Mouse (Mus musculus): ENCODE measurements around the gene Nprl3. TPM values are rescaled to one million over a fixed set of nuclear protein-coding genes. Genes with fewer than 3 reads are reported as not detected.
A peak's percentile ranks its signal among the peaks of the same experiment; 100 is the strongest.

Gene Nprl3
- total and polyA plus RNA-seq, 2 experiments from 2014 or later: 29.9 to 64.1 TPM

GRCm38 (mm10) chr11:32250880-32251763 lies 16.4 kb downstream of the Nprl3 start:
- 79% methylated on average over 8 of the region's 8 CpGs for WGBS
- ATAC-seq (ENCODE audit: insufficient read depth, low read depth) (no peak), DNase-seq (ENCODE audit: low spot score) (no peak)
- no peak overlapping the region for H3K4me2 ChIP-seq (ENCODE audit: low read depth, low read length)
- no peaks in the 10 kb centered on the region for H3K4me1 ChIP-seq (ENCODE audit: control insufficient read depth, insufficient read depth)
- H3K9me3 ChIP-seq (replicated peaks; ENCODE audit: control insufficient read depth, low read length): no peaks in the 10 kb centered on the region
- H3K9ac ChIP-seq (replicated peaks; ENCODE audit: low read depth, low read length): no peak overlapping the region
- H3K27ac ChIP-seq (ENCODE audit: low read depth): no peak overlapping the region
- TF ChIP-seq CTCF (IDR thresholded peaks at IDR 0.05; ENCODE audit: low read depth) (no peak), EP300 (IDR thresholded peaks at IDR 0.05; ENCODE audit: low read depth) (no peak)
- H3K4me3 ChIP-seq (ENCODE audit: low read depth, low read length): no peak overlapping the region
- H3K27me3 ChIP-seq (ENCODE audit: control insufficient read depth, insufficient read depth, low read length): no peaks in the 10 kb centered on the region
- H3K36me3 ChIP-seq (replicated peaks; ENCODE audit: control insufficient read depth, insufficient read depth, low read length): peaks cover 74% of the 10 kb centered on the region

- no peaks in the 10 kb centered on the region for H3K27me3 ChIP-seq (ENCODE audit: control insufficient read depth, insufficient read depth, low read length)
- ATAC-seq (ENCODE audit: insufficient read depth, low read depth): no peak
- TF ChIP-seq CTCF (IDR thresholded peaks at IDR 0.05; ENCODE audit: low read depth): no peak
- TF ChIP-seq EP300 (IDR thresholded peaks at IDR 0.05; ENCODE audit: low read depth): no peak
- DNase-seq (ENCODE audit: low spot score): no peak
- WGBS: 86% methylated on average over 3 of the region's 3 CpGs
- H3K4me2 ChIP-seq (ENCODE audit: low read depth, low read length): no peak overlapping the region
- no peak overlapping the region for H3K4me3 ChIP-seq (ENCODE audit: low read depth, low read length)
- H3K9me3 ChIP-seq (replicated peaks; ENCODE audit: control insufficient read depth, low read length): no peaks in the 10 kb centered on the region
- no peak overlapping the region for H3K27ac ChIP-seq (ENCODE audit: low read depth)
- peaks cover 10% of the 10 kb centered on the region; the same call in 1 of the 2 replicates for H3K4me1 ChIP-seq (ENCODE audit: control insufficient read depth, insufficient read depth)
- H3K36me3 ChIP-seq (replicated peaks; ENCODE audit: control insufficient read depth, insufficient read depth, low read length): peaks cover 63% of the 10 kb centered on the region
- H3K9ac ChIP-seq (replicated peaks; ENCODE audit: low read depth, low read length): no peak overlapping the region
These were observed 19.2 kb downstream of the Nprl3 start for GRCm38 (mm10) chr11:32248350-32248749.

GRCm38 (mm10) chr11:32247068-32247467 lies 20.4 kb downstream of the Nprl3 start:
- ATAC-seq (ENCODE audit: insufficient read depth, low read depth) (no peak), DNase-seq (ENCODE audit: low spot score) (no peak)
- Histone ChIP-seq H3K9ac (replicated peaks; ENCODE audit: low read depth, low read length) (no peak overlapping the region), H3K27me3 (ENCODE audit: control insufficient read depth, insufficient read depth, low read length) (no peaks in the 10 kb centered on the region), H3K4me3 (ENCODE audit: low read depth, low read length) (no peak overlapping the region), H3K27ac (ENCODE audit: low read depth) (no peak overlapping the region), H3K4me2 (ENCODE audit: low read depth, low read length) (no peak overlapping the region), H3K9me3 (replicated peaks; ENCODE audit: control insufficient read depth, low read length) (no peaks in the 10 kb centered on the region), H3K4me1 (ENCODE audit: control insufficient read depth, insufficient read depth) (peaks cover 13% of the 10 kb centered on the region; the same call in 1 of the 2 replicates), H3K36me3 (replicated peaks; ENCODE audit: control insufficient read depth, insufficient read depth, low read length) (peaks cover 51% of the 10 kb centered on the region)
- TF ChIP-seq EP300 (IDR thresholded peaks at IDR 0.05; ENCODE audit: low read depth): no peak
- peak; percentile 12; the same call in 1 of the 2 replicates for TF ChIP-seq CTCF (IDR thresholded peaks at IDR 0.05; ENCODE audit: low read depth)

- WGBS: 86% methylated on average over 6 of the region's 6 CpGs
- no peak for TF ChIP-seq CTCF (IDR thresholded peaks at IDR 0.05; ENCODE audit: low read depth)
- TF ChIP-seq EP300 (IDR thresholded peaks at IDR 0.05; ENCODE audit: low read depth): no peak
- no peak overlapping the region for H3K4me2 ChIP-seq (ENCODE audit: low read depth, low read length)
- no peak overlapping the region for H3K4me3 ChIP-seq (ENCODE audit: low read depth, low read length)
- H3K27ac ChIP-seq (ENCODE audit: low read depth): no peak overlapping the region
- no peak overlapping the region for H3K9ac ChIP-seq (replicated peaks; ENCODE audit: low read depth, low read length)
- ATAC-seq (ENCODE audit: insufficient read depth, low read depth) (no peak), DNase-seq (ENCODE audit: low spot score) (no peak)
- H3K4me1 ChIP-seq (ENCODE audit: control insufficient read depth, insufficient read depth): peaks cover 13% of the 10 kb centered on the region; the same call in 1 of the 2 replicates
- no peaks in the 10 kb centered on the region for H3K9me3 ChIP-seq (replicated peaks; ENCODE audit: control insufficient read depth, low read length)
- H3K27me3 ChIP-seq (ENCODE audit: control insufficient read depth, insufficient read depth, low read length): no peaks in the 10 kb centered on the region
- peaks cover 62% of the 10 kb centered on the region for H3K36me3 ChIP-seq (replicated peaks; ENCODE audit: control insufficient read depth, insufficient read depth, low read length)
These were observed 21.9 kb downstream of the Nprl3 start for GRCm38 (mm10) chr11:32245614-32246013.

GRCm38 (mm10) chr11:32244617-32245016 lies 22.9 kb downstream of the Nprl3 start:
- Histone ChIP-seq H3K9me3 (replicated peaks; ENCODE audit: control insufficient read depth, low read length) (no peaks in the 10 kb centered on the region), H3K36me3 (replicated peaks; ENCODE audit: control insufficient read depth, insufficient read depth, low read length) (peaks cover 62% of the 10 kb centered on the region), H3K4me2 (ENCODE audit: low read depth, low read length) (no peak overlapping the region), H3K4me1 (ENCODE audit: control insufficient read depth, insufficient read depth) (peaks cover 13% of the 10 kb centered on the region; the same call in 1 of the 2 replicates), H3K4me3 (ENCODE audit: low read depth, low read length) (no peak overlapping the region), H3K27me3 (ENCODE audit: control insufficient read depth, insufficient read depth, low read length) (no peaks in the 10 kb centered on the region), H3K9ac (replicated peaks; ENCODE audit: low read depth, low read length) (no peak overlapping the region), H3K27ac (ENCODE audit: low read depth) (peak overlapping the region; percentile 44; the same call in 1 of the 2 replicates)
- ATAC-seq (ENCODE audit: insufficient read depth, low read depth) (no peak), DNase-seq (ENCODE audit: low spot score) (no peak)
- no peak for TF ChIP-seq CTCF (IDR thresholded peaks at IDR 0.05; ENCODE audit: low read depth)
- no peak for TF ChIP-seq EP300 (IDR thresholded peaks at IDR 0.05; ENCODE audit: low read depth)
- 82% methylated on average over 1 of the region's 1 CpGs for WGBS
